Mouse (Mus musculus) E14TG2a.4 (cell line): ENCODE measurements around the gene Tchp.

Experiments
- CTCF ChIP-seq: conservative IDR thresholded peaks from 2 replicates; pipeline ENCODE4 v1.5.1; 2014; ENCODE audit warnings: low read length
- NANOG ChIP-seq: IDR thresholded peaks from 2 replicates; pipeline ENCODE4 v1.6.1; 2014; ENCODE audit warnings: borderline replicate concordance, low read length, mixed read lengths

DNA sequence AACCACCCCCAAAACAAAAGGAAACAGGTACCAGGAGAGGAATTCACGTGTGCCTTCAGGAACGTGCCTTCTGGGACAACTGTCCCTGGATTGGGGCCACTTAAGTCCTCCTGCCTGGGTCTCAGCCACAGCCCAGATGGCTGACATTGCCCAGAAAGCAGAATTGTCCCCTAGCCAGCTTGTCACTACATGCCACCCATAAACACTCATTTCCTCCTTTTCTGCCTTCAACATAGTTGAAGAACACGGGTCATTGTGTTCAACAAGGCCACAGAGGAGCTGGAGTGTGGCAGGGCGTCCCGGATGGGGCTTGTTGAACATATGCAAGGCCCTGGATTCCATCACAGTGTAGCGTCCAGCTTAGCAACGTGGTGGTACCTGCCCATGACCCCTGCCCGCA lies 25.8 kb upstream of the Tchp start:
- TF ChIP-seq CTCF (no peak), NANOG (no peak)
